Mouse (Mus musculus) embryonic facial prominence, embryonic 13.5 days (tissue): Measurements from ENCODE around the gene Rtkn2. TPM values are rescaled to one million over a fixed set of nuclear protein-coding genes. Genes with fewer than 3 reads are reported as not detected.

Source experiments
- ATAC-seq: fragments of 200-750 bp; cut with Nextera tagmentation; 2 replicates; pipeline ENCODE4 v1.8.0; 2017; ENCODE audit warnings: low read depth; ENCODE audit not compliant: insufficient number of reproducible peaks, insufficient read depth, low FRiP score, low TSS enrichment
- H3K27ac ChIP-seq: fragments of 300-500 bp; sonication (generic); 2 replicates; pipeline ENCODE4 v1.5.1; 2015; ENCODE audit warnings: moderate library complexity, mild to moderate bottlenecking, inconsistent platforms
- H3K27me3 ChIP-seq: fragments of 300-500 bp; sonication (generic); 2 replicates; pipeline ENCODE4 v1.6.1; 2015; ENCODE audit warnings: mild to moderate bottlenecking, inconsistent platforms
- H3K36me3 ChIP-seq: fragments of 300-500 bp; sonication (generic); 2 replicates; pipeline ENCODE4 v1.6.1; 2015; ENCODE audit warnings: mild to moderate bottlenecking, inconsistent platforms
- H3K4me1 ChIP-seq: fragments of 300-500 bp; sonication (generic); 2 replicates; pipeline ENCODE4 v1.6.1; 2015; ENCODE audit warnings: inconsistent platforms
- H3K4me2 ChIP-seq: fragments of 300-500 bp; sonication (generic); 2 replicates; pipeline ENCODE4 v1.6.1; 2015; ENCODE audit warnings: moderate library complexity, mild to moderate bottlenecking, inconsistent platforms
- H3K4me3 ChIP-seq: fragments of 300-500 bp; sonication (generic); 2 replicates; pipeline ENCODE4 v1.5.1; 2015; ENCODE audit warnings: mild to moderate bottlenecking, inconsistent platforms
- H3K9ac ChIP-seq: fragments of 300-500 bp; sonication (generic); 2 replicates; pipeline ENCODE4 v1.6.1; 2015; ENCODE audit warnings: mild to moderate bottlenecking, inconsistent platforms
- H3K9me3 ChIP-seq: fragments of 300-500 bp; sonication (generic); 2 replicates; pipeline ENCODE4 v1.6.1; 2016; ENCODE audit warnings: inconsistent platforms
- WGBS: fragments of 180-500 bp; shearing (Covaris S2); methylation state at CpG from one replicate; pipeline ENCODE4 v1.1.7; 2015; ENCODE audit warnings: mixed read lengths; 5-methylcytosine and 5-hydroxymethylcytosine counted together
- polyA plus RNA-seq: library from polyadenylated mRNA; unstranded; fragments of >200 nt; fragmentation: Nextera tagmentation; extraction: Ambion mirVana; gene quantifications from 2 replicates; pipeline ENCODE4 v1.2.1, GENCODE M21; 2015

Rtkn2 gene
- polyA plus RNA-seq, 1 experiment from 2014 or later = 9.8 TPM

- no peak overlapping the region for H3K27ac ChIP-seq
- peaks cover 10% of the 10 kb centered on the region for H3K4me1 ChIP-seq
- no peaks in the 10 kb centered on the region for H3K9me3 ChIP-seq
- no peaks in the 10 kb centered on the region for H3K36me3 ChIP-seq
- no peak overlapping the region for H3K4me3 ChIP-seq
- WGBS = 71% methylated on average over 4 of the region's 4 CpGs
- H3K27me3 ChIP-seq = no peaks in the 10 kb centered on the region
- H3K9ac ChIP-seq = no peak overlapping the region
- no peak for ATAC-seq
- H3K4me2 ChIP-seq = no peak overlapping the region
These were observed 106.2 kb downstream of the Rtkn2 start for GRCm38 (mm10) chr10:68085574-68085973.

GRCm38 (mm10) chr10:68086973-68087372 is 107.6 kb downstream of the Rtkn2 start:
- WGBS = 42% methylated on average over 4 of the region's 4 CpGs
- peak overlapping the region; percentile 69 for H3K27ac ChIP-seq
- no peak for ATAC-seq

DNA sequence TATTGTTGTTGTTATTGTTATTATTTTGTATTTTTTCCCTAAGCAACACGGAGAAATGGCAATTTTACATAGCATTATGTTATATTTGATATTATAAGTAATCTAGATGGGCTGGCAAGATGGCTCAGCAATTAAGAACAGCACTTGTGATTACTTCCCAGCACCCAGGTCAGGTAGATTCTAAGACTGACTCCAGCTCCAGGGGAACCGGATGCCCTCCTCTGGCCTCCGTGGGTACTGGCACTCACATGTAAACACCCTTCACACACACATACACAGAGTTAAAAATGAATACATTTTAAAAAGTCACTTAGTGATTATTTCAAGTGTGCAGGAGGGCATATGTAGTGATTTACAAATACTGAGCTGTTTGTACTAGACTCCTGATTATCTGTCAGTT is 108.4 kb downstream of the Rtkn2 start:
- H3K4me1 ChIP-seq = peaks cover 10% of the 10 kb centered on the region
- no peak overlapping the region for H3K4me3 ChIP-seq
- ATAC-seq = no peak
- 79% methylated on average over 3 of the region's 3 CpGs for WGBS
- no peaks in the 10 kb centered on the region for H3K9me3 ChIP-seq
- peaks cover 3% of the 10 kb centered on the region; the same call in 1 of the 2 replicates for H3K36me3 ChIP-seq
- H3K9ac ChIP-seq = no peak overlapping the region
- H3K4me2 ChIP-seq = no peak overlapping the region
- no peak overlapping the region for H3K27ac ChIP-seq
- no peaks in the 10 kb centered on the region for H3K27me3 ChIP-seq

More at GRCm38 (mm10) chr10:68086973-68087372, 107.6 kb downstream of the Rtkn2 start:
- H3K4me3 ChIP-seq = no peak overlapping the region
- peaks cover 10% of the 10 kb centered on the region for H3K4me1 ChIP-seq
- no peaks in the 10 kb centered on the region for H3K36me3 ChIP-seq
- H3K9ac ChIP-seq = no peak overlapping the region
- no peaks in the 10 kb centered on the region for H3K9me3 ChIP-seq
- no peaks in the 10 kb centered on the region for H3K27me3 ChIP-seq
- no peak overlapping the region for H3K4me2 ChIP-seq

DNA sequence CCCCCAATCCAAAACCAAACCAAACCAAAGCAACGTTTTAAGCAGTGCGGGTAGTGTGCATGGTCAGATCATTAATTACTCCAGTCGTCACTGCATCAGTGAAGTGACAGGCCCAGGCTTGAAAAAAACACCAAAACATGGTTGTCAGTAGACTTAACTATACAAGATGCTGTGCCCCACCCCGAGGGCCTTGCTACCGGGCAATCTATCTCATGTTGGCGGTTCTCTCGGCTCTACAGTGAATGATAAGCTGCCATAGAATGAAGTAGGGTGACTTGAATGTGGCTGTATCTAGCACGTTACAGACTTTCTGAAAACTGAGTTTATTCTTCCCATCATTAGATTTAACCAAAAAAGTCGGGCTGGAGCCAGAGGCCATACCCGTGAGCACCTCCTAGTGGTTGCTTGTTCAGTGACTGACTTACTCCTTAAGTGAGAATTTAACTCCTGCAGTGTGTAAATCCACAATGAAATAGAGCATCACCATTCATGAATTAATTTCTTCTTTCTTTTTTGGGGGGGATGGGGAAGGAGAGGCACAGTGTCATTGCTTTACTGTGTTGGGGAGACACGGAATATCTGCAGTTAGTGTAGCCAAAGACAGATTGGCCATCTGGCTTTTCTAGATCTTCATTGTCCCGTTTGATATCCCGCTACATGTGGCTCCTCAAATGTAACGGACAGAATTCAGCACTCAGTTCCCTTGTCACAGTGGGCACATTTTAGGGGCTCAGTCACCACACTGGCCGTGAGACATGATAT is 110.2 kb downstream of the Rtkn2 start:
- H3K27me3 ChIP-seq = no peaks in the 10 kb centered on the region
- H3K4me3 ChIP-seq = no peak overlapping the region
- no peak overlapping the region for H3K9ac ChIP-seq
- H3K4me1 ChIP-seq = peaks cover 10% of the 10 kb centered on the region
- peaks cover 16% of the 10 kb centered on the region for H3K36me3 ChIP-seq
- no peak overlapping the region for H3K27ac ChIP-seq
- ATAC-seq = no peak
- 71% methylated on average over 15 of the region's 15 CpGs for WGBS
- no peak overlapping the region for H3K4me2 ChIP-seq
- H3K9me3 ChIP-seq = no peaks in the 10 kb centered on the region

DNA sequence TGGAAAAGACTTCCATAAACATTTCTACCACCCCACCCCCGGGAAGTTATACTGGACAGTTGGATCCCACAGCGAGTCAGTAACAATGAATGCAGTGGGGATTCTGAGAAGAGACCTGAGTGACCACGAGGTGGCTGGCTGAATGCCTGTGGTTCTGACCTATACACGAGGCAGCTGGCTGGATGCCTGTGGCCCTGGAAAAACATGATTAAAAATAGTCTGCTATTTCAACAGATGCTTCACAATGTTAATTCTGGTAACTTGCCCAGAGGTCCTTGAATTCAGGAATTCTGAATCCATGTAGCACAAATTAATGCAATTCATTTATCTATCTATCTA is 110.8 kb downstream of the Rtkn2 start:
- Histone ChIP-seq H3K4me3 (no peak overlapping the region), H3K9ac (no peak overlapping the region), H3K27me3 (no peaks in the 10 kb centered on the region), H3K36me3 (peaks cover 21% of the 10 kb centered on the region), H3K9me3 (no peaks in the 10 kb centered on the region), H3K4me1 (peaks cover 10% of the 10 kb centered on the region), H3K4me2 (no peak overlapping the region), H3K27ac (no peak overlapping the region)
- ATAC-seq = no peak
- 73% methylated on average over 4 of the region's 4 CpGs for WGBS

DNA sequence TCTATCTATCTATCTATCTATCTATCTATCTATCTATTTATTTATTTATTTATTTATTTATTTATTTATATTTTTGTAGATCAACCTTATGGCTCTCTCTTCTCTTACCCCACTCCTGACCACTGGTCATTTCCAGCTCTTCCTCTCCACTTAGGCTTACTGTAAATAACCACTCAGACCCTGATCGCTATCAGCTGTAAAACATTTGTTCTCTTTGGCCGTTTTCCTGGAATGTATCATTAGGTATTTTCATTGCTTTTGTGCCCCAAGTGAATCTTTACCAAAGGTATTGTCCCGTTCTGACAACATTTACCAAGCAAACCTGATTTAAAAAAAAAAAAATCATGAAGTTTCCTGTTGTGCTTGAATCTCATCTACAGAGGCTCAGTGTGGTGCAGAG is 111.2 kb downstream of the Rtkn2 start:
- Histone ChIP-seq H3K4me3 (no peak overlapping the region), H3K9me3 (no peaks in the 10 kb centered on the region), H3K4me1 (peaks cover 10% of the 10 kb centered on the region), H3K27me3 (no peaks in the 10 kb centered on the region), H3K27ac (no peak overlapping the region), H3K36me3 (peaks cover 25% of the 10 kb centered on the region), H3K4me2 (no peak overlapping the region), H3K9ac (no peak overlapping the region)
- ATAC-seq = no peak
- WGBS = 77% methylated on average over 3 of the region's 3 CpGs

DNA sequence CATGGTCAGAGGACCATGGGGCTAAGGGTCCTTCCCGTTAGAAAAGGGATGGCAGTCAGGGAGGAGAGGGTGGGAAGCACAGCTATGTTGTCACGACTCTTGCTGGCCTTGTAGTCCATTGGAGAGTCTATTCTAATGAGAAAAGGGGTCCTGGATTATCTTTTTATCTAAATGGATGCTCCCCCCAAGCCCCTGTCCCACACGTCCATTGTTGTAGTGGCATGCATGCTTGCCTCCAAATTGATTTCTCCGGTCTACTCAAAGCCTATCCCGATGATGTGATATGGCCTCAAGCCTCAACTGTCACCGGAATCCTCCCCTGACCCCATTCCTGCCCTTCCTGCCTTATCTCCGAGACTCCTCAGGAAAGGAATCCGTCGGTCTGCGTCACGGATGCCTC is 111.6 kb downstream of the Rtkn2 start:
- Histone ChIP-seq H3K4me1 (peaks cover 10% of the 10 kb centered on the region), H3K27me3 (no peaks in the 10 kb centered on the region), H3K36me3 (peaks cover 30% of the 10 kb centered on the region), H3K27ac (no peak overlapping the region), H3K9ac (no peak overlapping the region), H3K4me3 (no peak overlapping the region), H3K9me3 (no peaks in the 10 kb centered on the region), H3K4me2 (no peak overlapping the region)
- no peak for ATAC-seq
- WGBS = 85% methylated on average over 11 of the region's 11 CpGs

- no peak overlapping the region for H3K27ac ChIP-seq
- no peak overlapping the region for H3K4me2 ChIP-seq
- H3K27me3 ChIP-seq = no peaks in the 10 kb centered on the region
- H3K9me3 ChIP-seq = no peaks in the 10 kb centered on the region
- ATAC-seq = no peak
- peaks cover 8% of the 10 kb centered on the region for H3K4me1 ChIP-seq
- H3K9ac ChIP-seq = no peak overlapping the region
- H3K36me3 ChIP-seq = peaks cover 38% of the 10 kb centered on the region
- no peak overlapping the region for H3K4me3 ChIP-seq
- 74% methylated on average over 4 of the region's 4 CpGs for WGBS
These were observed 112.5 kb downstream of the Rtkn2 start for GRCm38 (mm10) chr10:68091840-68092239.

DNA sequence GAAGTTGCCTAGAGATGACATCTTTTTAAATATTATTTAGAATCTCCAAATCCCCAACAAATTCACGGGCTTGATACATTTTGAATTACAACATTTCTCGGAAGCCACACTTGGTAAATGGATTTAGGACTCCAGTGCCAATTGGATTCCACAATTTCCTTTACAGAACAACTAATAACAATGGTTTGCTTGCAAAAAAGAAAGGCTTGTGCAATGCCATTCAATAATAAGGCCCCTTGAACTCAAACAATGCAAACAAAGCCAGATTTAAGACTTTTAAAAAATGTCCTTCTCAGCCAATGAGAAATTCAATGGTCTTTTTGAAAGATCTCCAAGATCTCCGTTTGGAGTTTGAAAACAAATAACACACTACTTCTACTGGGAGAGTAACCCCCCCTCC is 114.1 kb downstream of the Rtkn2 start:
- peaks cover 54% of the 10 kb centered on the region for H3K36me3 ChIP-seq
- no peak overlapping the region for H3K4me2 ChIP-seq
- no peaks in the 10 kb centered on the region for H3K9me3 ChIP-seq
- H3K27me3 ChIP-seq = no peaks in the 10 kb centered on the region
- no peaks in the 10 kb centered on the region for H3K4me1 ChIP-seq
- 83% methylated on average over 3 of the region's 3 CpGs for WGBS
- no peak overlapping the region for H3K9ac ChIP-seq
- H3K4me3 ChIP-seq = no peak overlapping the region
- ATAC-seq = no peak
- no peak overlapping the region for H3K27ac ChIP-seq

- Histone ChIP-seq H3K4me2 (no peak overlapping the region), H3K9me3 (no peaks in the 10 kb centered on the region), H3K27ac (no peak overlapping the region), H3K9ac (no peak overlapping the region), H3K27me3 (no peaks in the 10 kb centered on the region), H3K36me3 (peaks cover 59% of the 10 kb centered on the region), H3K4me3 (no peak overlapping the region), H3K4me1 (no peaks in the 10 kb centered on the region)
- WGBS = 91% methylated on average over 2 of the region's 2 CpGs
- no peak for ATAC-seq
These were observed 115.8 kb downstream of the Rtkn2 start for GRCm38 (mm10) chr10:68095136-68095535.

DNA sequence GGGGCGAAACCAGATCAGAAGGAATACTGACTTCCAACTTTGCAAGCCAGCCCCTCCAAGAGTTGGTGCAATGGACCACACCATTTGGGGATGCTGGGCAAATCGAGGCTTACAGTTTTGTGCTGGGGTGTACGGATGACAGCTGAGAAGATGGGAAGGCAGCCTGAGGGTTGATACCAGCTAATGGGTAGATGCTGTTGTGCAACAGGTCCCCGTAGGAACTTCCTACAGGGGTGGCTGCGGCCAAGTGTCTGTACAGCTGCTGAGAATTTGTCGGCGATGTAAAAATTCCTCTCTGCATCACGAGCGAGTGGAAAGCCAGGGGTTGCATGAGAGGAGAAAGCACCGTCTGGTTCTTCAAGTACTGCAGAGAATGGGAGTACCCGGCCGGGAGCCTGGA is 117.0 kb downstream of the Rtkn2 start:
- WGBS = 88% methylated on average over 12 of the region's 12 CpGs
- Histone ChIP-seq H3K4me1 (no peaks in the 10 kb centered on the region), H3K4me3 (no peak overlapping the region), H3K9me3 (no peaks in the 10 kb centered on the region), H3K27ac (no peak overlapping the region), H3K36me3 (peaks cover 70% of the 10 kb centered on the region), H3K27me3 (no peaks in the 10 kb centered on the region), H3K9ac (no peak overlapping the region), H3K4me2 (no peak overlapping the region)
- no peak for ATAC-seq

DNA sequence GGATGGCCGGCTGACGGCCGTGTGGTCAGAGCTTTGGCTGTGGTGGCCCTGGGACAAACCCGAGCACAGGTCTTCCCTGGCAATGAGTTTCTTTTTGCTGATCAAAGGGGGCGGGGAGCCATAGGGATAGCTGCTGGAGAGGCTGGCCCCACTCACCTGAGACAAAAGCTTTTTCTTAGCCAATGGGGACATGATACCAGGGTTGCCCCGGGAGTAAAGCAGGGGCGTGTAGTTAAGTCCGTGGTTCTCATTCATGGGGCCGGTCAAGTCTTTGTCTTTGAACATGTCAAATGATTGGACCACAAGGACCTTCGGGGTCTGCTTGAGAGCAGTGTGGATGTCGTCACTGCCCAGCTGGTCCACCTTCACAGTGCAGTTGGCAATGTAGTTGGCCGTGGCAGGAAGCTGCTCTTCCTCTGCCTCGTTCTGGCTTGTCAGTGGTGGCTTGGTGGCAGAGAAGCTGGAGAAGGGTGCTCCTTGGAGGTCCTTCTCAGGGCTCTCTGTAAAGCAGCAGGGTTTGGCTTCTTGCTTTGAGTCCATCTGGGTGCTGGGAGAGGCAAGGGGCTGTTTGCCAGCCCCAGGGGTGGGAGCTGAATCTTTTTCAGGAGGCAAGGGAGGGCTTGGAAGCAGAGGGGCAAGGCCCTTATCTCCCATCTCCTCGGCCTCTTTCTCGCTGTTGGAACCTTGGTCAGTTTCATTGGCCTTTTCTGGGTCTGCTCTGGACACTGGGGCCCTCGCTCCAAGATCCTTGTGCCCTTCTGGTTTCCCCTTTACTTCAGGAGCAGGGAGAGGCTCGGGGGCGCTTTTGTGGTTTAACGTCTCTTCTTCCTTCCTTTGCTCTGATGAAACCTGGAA is 118.7 kb downstream of the Rtkn2 start:
- H3K4me3 ChIP-seq = no peak overlapping the region
- no peaks in the 10 kb centered on the region for H3K27me3 ChIP-seq
- no peak overlapping the region for H3K4me2 ChIP-seq
- peaks cover 64% of the 10 kb centered on the region for H3K36me3 ChIP-seq
- no peak for ATAC-seq
- WGBS = 90% methylated on average over 19 of the region's 19 CpGs
- H3K27ac ChIP-seq = no peak overlapping the region
- H3K9me3 ChIP-seq = no peaks in the 10 kb centered on the region
- no peak overlapping the region for H3K9ac ChIP-seq
- H3K4me1 ChIP-seq = peaks cover 6% of the 10 kb centered on the region; the same call in 1 of the 2 replicates
